Mouse (Mus musculus): ENCODE data around the gene Cnn1. TPM values are rescaled to one million over a fixed set of nuclear protein-coding genes. Genes with fewer than 3 reads are reported as not detected.

Cnn1 gene
- polyA plus RNA-seq, 1 experiment = 7.8 TPM

- H3K9ac ChIP-seq (ENCODE audit: low read depth, poor library complexity, severe bottlenecking) = peak within 1 kb of the TSS; percentile 58
- no peaks in the 10 kb centered on the region; the same call in 1 of the 2 replicates for H3K27me3 ChIP-seq (ENCODE audit: control insufficient read depth, insufficient read depth, low read length, poor library complexity, severe bottlenecking)
- no peaks in the 10 kb centered on the region for H3K9me3 ChIP-seq (replicated peaks; ENCODE audit: control insufficient read depth, insufficient read depth, low read length, poor library complexity, severe bottlenecking)
- TF ChIP-seq POLR2A (IDR thresholded peaks at IDR 0.05; ENCODE audit: insufficient read depth, low read length) = peak; percentile 80
- no peak for TF ChIP-seq EP300 (IDR thresholded peaks at IDR 0.05; ENCODE audit: insufficient read depth, low read depth, low read length)
- no peaks in the 10 kb centered on the region for H3K36me3 ChIP-seq (ENCODE audit: control insufficient read depth, insufficient read depth, low read length, poor library complexity, severe bottlenecking)
- H3K27ac ChIP-seq (ENCODE audit: insufficient read depth, low read length) = no peak within 1 kb of the TSS
- peaks cover 5% of the 10 kb centered on the region for H3K4me1 ChIP-seq (ENCODE audit: control insufficient read depth, insufficient read depth, low read length)
- H3K4me3 ChIP-seq (ENCODE audit: low read depth, low read length) = peak within 1 kb of the TSS; percentile 68
Observed at GRCm38 (mm10) chr9:22051958-22052254, 47.1 kb upstream of the Cnn1 start, which contains the start of gene Elavl3. TSS of gene Elavl3 (minus strand) at chr9:22052023.

- H3K4me1 ChIP-seq (ENCODE audit: control insufficient read depth, insufficient read depth, low read length) = peaks cover 5% of the 10 kb centered on the region
- no peaks in the 10 kb centered on the region for H3K36me3 ChIP-seq (ENCODE audit: control insufficient read depth, insufficient read depth, low read length, poor library complexity, severe bottlenecking)
- no peak overlapping the region for H3K4me3 ChIP-seq (ENCODE audit: low read depth, low read length)
- no peak overlapping the region for H3K9ac ChIP-seq (ENCODE audit: low read depth, poor library complexity, severe bottlenecking)
- no peak overlapping the region for H3K27ac ChIP-seq (ENCODE audit: insufficient read depth, low read length)
- TF ChIP-seq EP300 (IDR thresholded peaks at IDR 0.05; ENCODE audit: insufficient read depth, low read depth, low read length) (no peak), CTCF (IDR thresholded peaks at IDR 0.05; ENCODE audit: low read depth, low read length) (no peak), POLR2A (IDR thresholded peaks at IDR 0.05; ENCODE audit: insufficient read depth, low read length) (no peak)
- H3K27me3 ChIP-seq (ENCODE audit: control insufficient read depth, insufficient read depth, low read length, poor library complexity, severe bottlenecking) = no peaks in the 10 kb centered on the region; the same call in 1 of the 2 replicates
- H3K9me3 ChIP-seq (replicated peaks; ENCODE audit: control insufficient read depth, insufficient read depth, low read length, poor library complexity, severe bottlenecking) = no peaks in the 10 kb centered on the region
Observed at GRCm38 (mm10) chr9:22053657-22054056, 45.4 kb upstream of the Cnn1 start.

GRCm38 (mm10) chr9:22054411-22055076, 44.5 kb upstream of the Cnn1 start:
- H3K4me1 ChIP-seq (ENCODE audit: control insufficient read depth, insufficient read depth, low read length) = peaks cover 5% of the 10 kb centered on the region
- no peak overlapping the region for H3K9ac ChIP-seq (ENCODE audit: low read depth, poor library complexity, severe bottlenecking)
- no peaks in the 10 kb centered on the region; the same call in 1 of the 2 replicates for H3K27me3 ChIP-seq (ENCODE audit: control insufficient read depth, insufficient read depth, low read length, poor library complexity, severe bottlenecking)
- H3K27ac ChIP-seq (ENCODE audit: insufficient read depth, low read length) = no peak overlapping the region
- peak; percentile 79 for TF ChIP-seq CTCF (IDR thresholded peaks at IDR 0.05; ENCODE audit: low read depth, low read length)
- no peak for TF ChIP-seq POLR2A (IDR thresholded peaks at IDR 0.05; ENCODE audit: insufficient read depth, low read length)
- 0 out of 2 replicates have a peak, but pooled peaks have one; percentile 41 for TF ChIP-seq EP300 (IDR thresholded peaks at IDR 0.05; ENCODE audit: insufficient read depth, low read depth, low read length)
- H3K9me3 ChIP-seq (replicated peaks; ENCODE audit: control insufficient read depth, insufficient read depth, low read length, poor library complexity, severe bottlenecking) = no peaks in the 10 kb centered on the region
- no peaks in the 10 kb centered on the region for H3K36me3 ChIP-seq (ENCODE audit: control insufficient read depth, insufficient read depth, low read length, poor library complexity, severe bottlenecking)
- H3K4me3 ChIP-seq (ENCODE audit: low read depth, low read length) = peak overlapping the region; percentile 39

- TF ChIP-seq EP300 (IDR thresholded peaks at IDR 0.05; ENCODE audit: insufficient read depth, low read depth, low read length) (0 out of 2 replicates have a peak, but pooled peaks have one; percentile 28), POLR2A (IDR thresholded peaks at IDR 0.05; ENCODE audit: insufficient read depth, low read length) (no peak)
- H3K4me1 ChIP-seq (ENCODE audit: control insufficient read depth, insufficient read depth, low read length) = peaks cover 5% of the 10 kb centered on the region
- no peaks in the 10 kb centered on the region for H3K36me3 ChIP-seq (ENCODE audit: control insufficient read depth, insufficient read depth, low read length, poor library complexity, severe bottlenecking)
- no peak overlapping the region for H3K27ac ChIP-seq (ENCODE audit: insufficient read depth, low read length)
- peak overlapping the region; percentile 15; the same call in 1 of the 2 replicates for H3K4me3 ChIP-seq (ENCODE audit: low read depth, low read length)
- no peaks in the 10 kb centered on the region for H3K9me3 ChIP-seq (replicated peaks; ENCODE audit: control insufficient read depth, insufficient read depth, low read length, poor library complexity, severe bottlenecking)
- H3K9ac ChIP-seq (ENCODE audit: low read depth, poor library complexity, severe bottlenecking) = no peak overlapping the region
- no peaks in the 10 kb centered on the region; the same call in 1 of the 2 replicates for H3K27me3 ChIP-seq (ENCODE audit: control insufficient read depth, insufficient read depth, low read length, poor library complexity, severe bottlenecking)
Observed at GRCm38 (mm10) chr9:22055713-22056112, 43.3 kb upstream of the Cnn1 start.

DNA sequence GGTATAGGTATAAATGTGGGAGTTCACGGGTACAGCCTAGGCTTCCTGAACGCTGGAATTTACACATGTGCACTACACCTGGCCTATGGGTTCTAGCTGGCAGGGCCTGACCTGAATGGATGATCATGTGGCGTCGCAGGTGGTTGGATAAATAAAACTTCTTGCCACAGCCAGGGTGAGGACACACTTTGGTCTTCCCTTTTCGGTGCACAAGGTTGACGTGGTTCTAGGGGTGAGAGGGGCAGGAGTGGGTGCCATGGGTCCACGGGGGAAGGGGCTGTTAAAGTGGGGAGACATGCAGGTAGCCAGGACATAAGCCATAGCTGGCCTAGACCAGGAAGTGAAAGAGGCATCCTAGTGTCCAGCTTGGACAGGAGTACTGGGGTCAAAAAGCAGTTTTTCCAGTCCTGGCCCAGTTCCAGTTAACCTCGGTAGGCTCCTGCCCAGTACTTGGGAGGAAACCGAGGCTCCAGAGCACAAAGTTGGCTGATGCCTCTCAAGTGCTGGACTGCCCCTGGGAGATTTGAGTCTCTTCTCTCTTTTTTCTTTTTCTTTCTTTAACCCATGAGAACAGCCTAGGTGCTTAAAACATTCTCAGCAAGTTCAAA, 42.6 kb upstream of the Cnn1 start:
- Histone ChIP-seq H3K4me1 (ENCODE audit: control insufficient read depth, insufficient read depth, low read length) (peaks cover 5% of the 10 kb centered on the region), H3K4me3 (ENCODE audit: low read depth, low read length) (no peak overlapping the region), H3K27me3 (ENCODE audit: control insufficient read depth, insufficient read depth, low read length, poor library complexity, severe bottlenecking) (no peaks in the 10 kb centered on the region; the same call in 1 of the 2 replicates), H3K9ac (ENCODE audit: low read depth, poor library complexity, severe bottlenecking) (no peak overlapping the region), H3K9me3 (replicated peaks; ENCODE audit: control insufficient read depth, insufficient read depth, low read length, poor library complexity, severe bottlenecking) (no peaks in the 10 kb centered on the region), H3K27ac (ENCODE audit: insufficient read depth, low read length) (no peak overlapping the region), H3K36me3 (ENCODE audit: control insufficient read depth, insufficient read depth, low read length, poor library complexity, severe bottlenecking) (no peaks in the 10 kb centered on the region)
- TF ChIP-seq EP300 (IDR thresholded peaks at IDR 0.05; ENCODE audit: insufficient read depth, low read depth, low read length) (no peak), CTCF (IDR thresholded peaks at IDR 0.05; ENCODE audit: low read depth, low read length) (no peak), POLR2A (IDR thresholded peaks at IDR 0.05; ENCODE audit: insufficient read depth, low read length) (no peak)

DNA sequence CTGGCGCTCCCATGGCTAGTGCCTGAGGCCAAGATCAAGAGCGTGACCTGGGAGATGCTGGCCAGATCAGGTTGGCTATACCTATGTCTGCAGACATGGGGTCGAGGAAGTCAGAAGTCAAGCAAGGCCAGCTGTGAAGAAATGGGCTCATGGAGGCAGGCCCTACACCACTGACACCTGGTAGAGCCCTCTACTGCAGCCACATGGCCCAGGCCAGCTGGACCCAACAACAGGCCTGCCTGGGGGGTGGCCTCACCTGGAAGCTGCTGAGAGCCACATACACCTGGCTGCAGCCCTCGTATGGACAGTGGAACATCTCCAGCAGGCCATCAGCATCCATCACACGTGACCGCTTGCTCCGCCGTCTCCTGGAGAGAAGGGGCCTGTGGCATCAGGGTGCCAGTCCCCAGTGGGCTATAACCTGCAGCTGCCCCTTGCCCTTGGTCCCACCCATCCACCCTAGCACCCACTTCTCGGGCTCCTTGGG, 41.9 kb upstream of the Cnn1 start:
- Histone ChIP-seq H3K27me3 (ENCODE audit: control insufficient read depth, insufficient read depth, low read length, poor library complexity, severe bottlenecking) (no peaks in the 10 kb centered on the region), H3K27ac (ENCODE audit: insufficient read depth, low read length) (no peak overlapping the region), H3K9me3 (replicated peaks; ENCODE audit: control insufficient read depth, insufficient read depth, low read length, poor library complexity, severe bottlenecking) (no peaks in the 10 kb centered on the region), H3K4me1 (ENCODE audit: control insufficient read depth, insufficient read depth, low read length) (peaks cover 5% of the 10 kb centered on the region), H3K36me3 (ENCODE audit: control insufficient read depth, insufficient read depth, low read length, poor library complexity, severe bottlenecking) (no peaks in the 10 kb centered on the region), H3K9ac (ENCODE audit: low read depth, poor library complexity, severe bottlenecking) (no peak overlapping the region), H3K4me3 (ENCODE audit: low read depth, low read length) (no peak overlapping the region)
- TF ChIP-seq CTCF (IDR thresholded peaks at IDR 0.05; ENCODE audit: low read depth, low read length) = no peak
- no peak for TF ChIP-seq POLR2A (IDR thresholded peaks at IDR 0.05; ENCODE audit: insufficient read depth, low read length)
- no peak for TF ChIP-seq EP300 (IDR thresholded peaks at IDR 0.05; ENCODE audit: insufficient read depth, low read depth, low read length)

Data from ES-Bruce4 (cell line).